Mouse (Mus musculus) bone marrow macrophage, adult 2 months (primary cell): ENCODE results near the gene Nck1.

ENCODE experiments used
- CTCF ChIP-seq: IDR thresholded peaks from 2 replicates; pipeline ENCODE4 v1.5.1; 2012; ENCODE audit warnings: low read depth, mild to moderate bottlenecking, low read length, moderate library complexity
- POLR2A ChIP-seq: IDR thresholded peaks from 2 replicates; pipeline ENCODE4 v1.6.1; 2012; ENCODE audit warnings: mild to moderate bottlenecking, low read depth, low read length, borderline replicate concordance

GRCm38 (mm10) chr9:100584031-100584430 lies 38.1 kb upstream of the Nck1 start:
- TF ChIP-seq POLR2A, result no peak
- TF ChIP-seq CTCF, result no peak
